Mouse (Mus musculus) CH12.LX (cell line): ENCODE measurements around the gene Pck2. TPM values are rescaled to one million over a fixed set of nuclear protein-coding genes. Genes with fewer than 3 reads are reported as not detected.

ENCODE experiments used
- DNase-seq: peaks from one replicate; pipeline ENCODE4 v3.0.0-alpha.2; 2013; ENCODE audit errors: extremely low read depth
- H3K27ac ChIP-seq: 2 replicates; pipeline ENCODE4 v1.5.1; 2012; ENCODE audit warnings: low read depth, mild to moderate bottlenecking, control low read depth, moderate library complexity; ENCODE audit not compliant: insufficient read depth
- H3K27me3 ChIP-seq: replicated peaks from 2 replicates; pipeline ENCODE3; 2012; ENCODE audit warnings: inconsistent platforms
- H3K36me3 ChIP-seq, 2 experiments: replicated peaks in 1 of 2; 2 replicates each; pipeline versions ENCODE3 to v1.6.1; 2012; ENCODE audit warnings: inconsistent platforms in 1 of 2, low read length in 1 of 2, mild to moderate bottlenecking in 1 of 2, mixed read lengths in 1 of 2, moderate library complexity in 1 of 2; ENCODE audit not compliant: control insufficient read depth in 1 of 2, insufficient read depth in 1 of 2
- H3K4me1 ChIP-seq, 2 experiments: 2 replicates each; pipeline ENCODE4 v1.6.1; 2012; ENCODE audit warnings: inconsistent platforms in 1 of 2, moderate library complexity in 1 of 2; ENCODE audit not compliant: insufficient read depth in 2 of 2, control insufficient read depth in 1 of 2
- H3K4me2 ChIP-seq: 2 replicates; pipeline ENCODE4 v1.6.1; 2012; ENCODE audit warnings: low read depth, mild to moderate bottlenecking, control low read depth; ENCODE audit not compliant: poor library complexity, insufficient read depth, severe bottlenecking
- H3K4me3 ChIP-seq, 3 experiments: fragments of 150-350 bp in 1 of 3; sonication (generic) in 1 of 3; replicated peaks in 1 of 3; 2 replicates each; pipeline versions ENCODE3 to v1.5.1; 2011 to 2012; ENCODE audit warnings: low read depth in 2 of 3, low read length in 2 of 3, mild to moderate bottlenecking in 2 of 3, moderate library complexity in 2 of 3, control low read depth in 1 of 3, improper control_type of control experiment in 1 of 3, inconsistent platforms in 1 of 3, mixed read lengths in 1 of 3; ENCODE audit not compliant: poor library complexity in 1 of 3
- H3K79me2 ChIP-seq: replicated peaks from 2 replicates; pipeline ENCODE4 v1.6.1; 2012; ENCODE audit warnings: mild to moderate bottlenecking, moderate library complexity; ENCODE audit not compliant: control insufficient read depth, poor library complexity, insufficient read depth, severe bottlenecking; ENCODE audit errors: extremely low read depth
- H3K9ac ChIP-seq: 2 replicates; pipeline ENCODE4 v1.6.1; 2012; ENCODE audit warnings: low read depth, mild to moderate bottlenecking, control low read depth, moderate library complexity; ENCODE audit not compliant: insufficient read depth
- H3K9me3 ChIP-seq: replicated peaks from 2 replicates; pipeline ENCODE3; 2012; ENCODE audit warnings: low read length, inconsistent platforms, mixed read lengths
- CHD1 ChIP-seq: IDR thresholded peaks from 2 replicates; pipeline ENCODE4 v1.6.1; 2012; ENCODE audit warnings: low read depth, low read length, improper control_type of control experiment, inconsistent platforms
- CHD2 ChIP-seq: IDR thresholded peaks from 2 replicates; pipeline ENCODE4 v1.6.1; 2011; ENCODE audit warnings: low read length, improper control_type of control experiment
- CTCF ChIP-seq, 2 experiments: IDR thresholded peaks in 1 of 2; conservative IDR thresholded peaks in 1 of 2; 2 replicates each; pipeline ENCODE4 v1.5.1; 2011 to 2012; ENCODE audit warnings: low read depth in 2 of 2, low read length in 2 of 2, improper control_type of control experiment in 1 of 2, inconsistent platforms in 1 of 2, mild to moderate bottlenecking in 1 of 2, moderate library complexity in 1 of 2
- E2F4 ChIP-seq: IDR thresholded peaks from 2 replicates; pipeline ENCODE4 v1.6.1; 2011; ENCODE audit warnings: low read depth, low read length, improper control_type of control experiment; ENCODE audit not compliant: insufficient replicate concordance
- ELF1 ChIP-seq: IDR thresholded peaks from 2 replicates; pipeline ENCODE4 v1.6.1; 2014; ENCODE audit warnings: low read depth, mild to moderate bottlenecking, inconsistent platforms, low read length, improper control_type of control experiment
- EP300 ChIP-seq: IDR thresholded peaks from 2 replicates; pipeline ENCODE4 v1.6.1; 2011; ENCODE audit warnings: low read length, improper control_type of control experiment
- ETS1 ChIP-seq: conservative IDR thresholded peaks from 2 replicates; pipeline ENCODE4 v1.6.1; 2012; ENCODE audit warnings: low read depth, mild to moderate bottlenecking, inconsistent platforms, low read length, improper control_type of control experiment, moderate library complexity
- GABPA ChIP-seq: IDR thresholded peaks from 2 replicates; pipeline ENCODE4 v1.6.1; 2012; ENCODE audit warnings: low read depth, low read length, improper control_type of control experiment, inconsistent platforms; ENCODE audit not compliant: insufficient replicate concordance
- IRF4 ChIP-seq: IDR thresholded peaks from 2 replicates; pipeline ENCODE4 v1.6.1; 2014; ENCODE audit warnings: low read depth, mild to moderate bottlenecking, inconsistent platforms, low read length, improper control_type of control experiment
- JUN ChIP-seq: IDR thresholded peaks from 2 replicates; pipeline ENCODE4 v1.6.1; 2011; ENCODE audit warnings: low read depth, mild to moderate bottlenecking, low read length, improper control_type of control experiment, moderate library complexity; ENCODE audit not compliant: insufficient read depth
- KAT2A ChIP-seq: IDR thresholded peaks from 2 replicates; pipeline ENCODE4 v1.6.1; 2012; ENCODE audit warnings: low read length, improper control_type of control experiment, inconsistent platforms; ENCODE audit not compliant: insufficient replicate concordance
- MAX ChIP-seq: IDR thresholded peaks from 2 replicates; pipeline ENCODE4 v1.6.1; 2011; ENCODE audit warnings: low read length, improper control_type of control experiment
- MYC ChIP-seq: IDR thresholded peaks from 2 replicates; pipeline ENCODE4 v1.6.1; 2011; ENCODE audit warnings: low read depth, mild to moderate bottlenecking, improper control_type of control experiment, low read length
- NELFE ChIP-seq: IDR thresholded peaks from 2 replicates; pipeline ENCODE4 v1.6.1; 2011; ENCODE audit warnings: low read depth, low read length, improper control_type of control experiment
- NRF1 ChIP-seq: IDR thresholded peaks from 2 replicates; pipeline ENCODE4 v1.6.1; 2014; ENCODE audit warnings: low read depth, mild to moderate bottlenecking, inconsistent platforms, low read length, improper control_type of control experiment, moderate library complexity
- RAD21 ChIP-seq: IDR thresholded peaks from 2 replicates; pipeline ENCODE4 v1.6.1; 2011; ENCODE audit warnings: low read depth, mild to moderate bottlenecking, low read length, improper control_type of control experiment, moderate library complexity
- SIN3A ChIP-seq: IDR thresholded peaks from 2 replicates; pipeline ENCODE4 v1.6.1; 2012; ENCODE audit warnings: low read length, improper control_type of control experiment, inconsistent platforms
- USF1 ChIP-seq: IDR thresholded peaks from 2 replicates; pipeline ENCODE4 v1.6.1; 2014; ENCODE audit warnings: low read depth, mild to moderate bottlenecking, inconsistent platforms, low read length, improper control_type of control experiment
- ZNF384 ChIP-seq: IDR thresholded peaks from 2 replicates; pipeline ENCODE4 v1.6.1; 2012; ENCODE audit warnings: low read depth, low read length, improper control_type of control experiment, inconsistent platforms
- dilution Hi-C: fragments of 300-500 bp; cut with MboI; formaldehyde crosslinking; loops from 2 replicates; pipeline ENCODE4 v1.14.3; 2020; ENCODE audit warnings: low sequenced_read_pairs; ENCODE audit not compliant: extremely low pct_unique_long_range_greater_than_20kb, extremely low pct_ligation_motif_present
- in situ Hi-C: fragments of 300-500 bp; cut with MboI; formaldehyde crosslinking; loops from 3 replicates; pipeline ENCODE4 v1.14.3; 2019; ENCODE audit warnings: low sequenced_read_pairs, low pct_ligation_motif_present, low pct_unique_long_range_greater_than_20kb, mixed read lengths
- polyA plus RNA-seq: library from polyadenylated mRNA; unstranded; fragments of >175 nt; gene quantifications from 2 replicates; pipeline ENCODE4 v1.2.1, GENCODE M21; 2012; ENCODE audit warnings: low read depth; ENCODE audit not compliant: insufficient read length
- total RNA-seq, 2 experiments: library from RNA; depleted of rRNA; stranded (reverse); fragments of 300-350 nt in 1 of 2; fragments of >200 nt in 1 of 2; gene quantifications; 2 replicates each; pipeline ENCODE4 v1.2.3; 2012 to 2014

Gene Pck2
- total and polyA plus RNA-seq, 3 experiments: 120 to 286 (median 144) TPM

DNA sequence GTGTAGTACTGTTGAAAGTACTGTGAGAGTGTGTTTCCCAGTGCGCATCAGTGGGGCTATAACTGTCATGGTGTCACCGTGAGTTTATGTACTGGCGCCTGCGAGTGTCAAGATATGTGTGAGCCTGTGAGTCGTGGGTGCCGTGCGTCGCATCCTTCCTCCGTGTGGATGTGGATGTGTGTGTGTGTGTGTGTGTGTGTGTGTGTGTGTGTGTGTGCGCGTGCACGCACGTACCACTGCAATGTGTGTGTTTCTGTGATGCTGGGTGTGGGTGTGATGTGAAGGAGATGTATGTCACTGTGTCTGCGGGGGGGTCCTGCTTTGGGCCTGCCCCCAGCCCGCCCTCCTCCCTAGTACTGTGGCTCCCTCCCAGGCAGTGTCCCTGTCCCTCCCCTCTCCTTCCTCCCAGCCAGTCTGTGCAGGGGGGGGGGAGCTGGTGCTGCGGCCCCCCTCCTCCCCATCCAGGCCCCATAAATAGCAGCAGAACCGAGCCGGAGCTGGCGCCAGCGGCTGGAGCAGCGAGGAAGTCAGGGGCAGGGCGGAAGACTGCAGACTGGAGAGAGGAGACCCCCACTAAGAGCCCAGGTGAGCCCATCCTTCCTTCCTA, 29.8 kb upstream of the Pck2 start, which contains the start of gene Cpne6:
Gene Cpne6, plus strand, starts transcription at position 321 of the 607 bp plus-strand sequence.
- H3K4me2 ChIP-seq: no peak within 1 kb of the TSS
- H3K79me2 ChIP-seq: no peaks in the 10 kb centered on the region
- TF ChIP-seq SIN3A (no peak), NELFE (no peak), ETS1 (no peak), MAX (no peak), ELF1 (no peak), EP300 (no peak), CHD2 (no peak), NRF1 (no peak), CTCF (conservative IDR thresholded peaks at IDR 0.05 in 1 of 2, IDR thresholded peaks at IDR 0.05 in 1 of 2; ENCODE audit: low read depth in 2 of 2, low read length in 2 of 2) (no peak), ZNF384 (no peak), JUN (no peak), IRF4 (no peak), KAT2A (no peak)
- TF ChIP-seq, all 38 proteins: peak for 0
- no peak within 1 kb of the TSS for H3K27ac ChIP-seq
- H3K4me1 ChIP-seq: peaks cover 11 to 40% of the 10 kb centered on the region in 2 experiments
- no peak within 1 kb of the TSS for H3K4me3 ChIP-seq
- no peak for DNase-seq
- dilution Hi-C loops: no loop called here
- peaks cover 24% of the 10 kb centered on the region for H3K27me3 ChIP-seq
- H3K36me3 ChIP-seq: peaks cover 0 to 3% of the 10 kb centered on the region in 2 experiments
- in situ Hi-C loops: no loop called here
- H3K9ac ChIP-seq: no peak within 1 kb of the TSS
- no peaks in the 10 kb centered on the region for H3K9me3 ChIP-seq

DNA sequence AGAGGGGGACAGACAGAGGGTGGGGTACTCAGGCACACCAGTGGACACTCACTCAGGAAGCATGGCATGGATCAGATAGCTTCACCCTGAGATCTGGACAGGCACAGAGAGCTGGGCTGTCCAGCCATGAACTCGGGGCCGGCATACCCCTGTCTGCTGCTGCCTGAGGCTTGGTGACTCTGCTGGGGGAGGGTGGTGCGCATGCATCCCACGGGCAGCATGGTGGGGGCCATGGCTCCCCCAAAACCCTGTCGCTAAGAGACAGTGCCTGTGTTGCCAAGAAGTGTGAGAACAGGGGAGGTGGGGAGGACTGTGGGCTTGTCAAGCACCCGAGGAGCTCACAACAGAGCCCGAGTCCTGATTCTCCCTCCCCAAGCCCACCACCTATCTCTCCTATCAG, 29.0 kb upstream of the Pck2 start:
- no peak for DNase-seq
- H3K4me2 ChIP-seq: no peak overlapping the region
- H3K27me3 ChIP-seq: peaks cover 31% of the 10 kb centered on the region
- dilution Hi-C loops: no loop called here
- H3K4me3 ChIP-seq: no peak overlapping the region
- no peak for TF ChIP-seq EP300
- no peak for TF ChIP-seq ELF1
- no peak for TF ChIP-seq RAD21
- no peak for TF ChIP-seq GABPA
- TF ChIP-seq E2F4: no peak
- TF ChIP-seq CHD1: no peak
- no peak for TF ChIP-seq MYC
- no peak for TF ChIP-seq USF1
- H3K79me2 ChIP-seq: no peaks in the 10 kb centered on the region
- no peak overlapping the region for H3K27ac ChIP-seq
- no peaks in the 10 kb centered on the region for H3K9me3 ChIP-seq
- H3K36me3 ChIP-seq: peaks cover 0 to 3% of the 10 kb centered on the region in 2 experiments
- in situ Hi-C loops: no loop called here
- no peak overlapping the region for H3K9ac ChIP-seq
- H3K4me1 ChIP-seq: peaks cover 8 to 32% of the 10 kb centered on the region in 2 experiments
